Mouse (Mus musculus) testis, adult 2 months (tissue): ENCODE results near the gene Afmid.

Source experiments
- CTCF ChIP-seq: fragments of 200-500 bp; IDR thresholded peaks from 2 replicates; pipeline ENCODE4 v1.5.1; 2012; ENCODE audit warnings: low read depth, mild to moderate bottlenecking, inconsistent platforms, low read length, moderate library complexity; ENCODE audit not compliant: control insufficient read depth, insufficient read depth, insufficient replicate concordance
- POLR2A ChIP-seq: fragments of 200-500 bp; IDR thresholded peaks from 2 replicates; pipeline ENCODE4 v1.6.1; 2012; ENCODE audit warnings: low read depth, mild to moderate bottlenecking, inconsistent platforms, low read length, moderate library complexity; ENCODE audit not compliant: control insufficient read depth

- TF ChIP-seq POLR2A (no peak), CTCF (no peak)
Measured at GRCm38 (mm10) chr11:117863174-117863856, 37.6 kb downstream of the Afmid start.
